Mouse (Mus musculus) heart, postnatal 10 days (tissue): ENCODE data around the gene Plk5. TPM values are rescaled to one million over a fixed set of nuclear protein-coding genes. Genes with fewer than 3 reads are reported as not detected.
A peak's percentile ranks its signal among the peaks of the same experiment; 100 is the strongest.

Experiments
- DNase-seq, 2 experiments: peaks; one replicate each; pipeline ENCODE4 v3.0.0; 2021
- intact Hi-C: fragments of 180-260 bp; cut with DNase I; formaldehyde crosslinking; loops from one replicate; pipeline ENCODE4 v1.15.1; 2025
- total RNA-seq, 2 experiments: library from RNA; stranded (reverse); gene quantifications; 2 replicates each; pipeline ENCODE4 v1.2.3; 2021

The Plk5 gene
- total RNA-seq, 2 experiments from 2014 or later: 0.25 TPM; not detected in 1

GRCm38 (mm10) chr10:80351896-80352295, 4.4 kb upstream of the Plk5 start:
- DNase-seq: no peak
- intact Hi-C loops: no loop called here

- intact Hi-C loops: no loop called here
- DNase-seq: no peak
Measured at GRCm38 (mm10) chr10:80352727-80353126, 3.5 kb upstream of the Plk5 start.

GRCm38 (mm10) chr10:80355431-80355830, 828 bp upstream of the Plk5 start:
- DNase-seq: no peak
- intact Hi-C loops: no loop called here

DNA sequence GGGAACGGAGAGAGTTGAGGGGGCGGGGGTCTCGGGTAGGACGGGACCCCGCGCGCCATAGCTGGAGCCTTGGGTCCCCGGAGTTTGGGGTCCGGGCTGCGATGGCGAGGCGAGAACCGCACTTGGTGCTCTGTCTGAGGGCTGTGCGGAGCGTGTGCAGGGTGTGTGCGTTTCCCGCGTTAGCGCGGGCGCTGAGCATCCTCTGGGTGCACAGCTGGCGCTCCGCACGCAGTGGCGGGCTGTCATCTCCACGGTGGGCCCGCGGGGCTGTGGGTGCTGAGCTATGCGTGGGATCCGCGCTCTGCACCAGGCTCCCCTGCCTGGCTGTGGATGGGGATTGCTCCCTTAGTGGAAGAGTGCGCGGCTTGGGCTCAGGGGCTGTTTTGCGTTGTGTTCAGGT, 478 bp downstream of the Plk5 start:
- intact Hi-C loops: no loop called here
- DNase-seq: no peak

GRCm38 (mm10) chr10:80357336-80357735, 1.1 kb downstream of the Plk5 start:
- intact Hi-C loops: no loop called here
- DNase-seq: no peak

- DNase-seq: peak in 1 of 2 experiments; percentile 22
- intact Hi-C loops: no loop called here
Measured at GRCm38 (mm10) chr10:80357994-80358639, 1.9 kb downstream of the Plk5 start.

DNA sequence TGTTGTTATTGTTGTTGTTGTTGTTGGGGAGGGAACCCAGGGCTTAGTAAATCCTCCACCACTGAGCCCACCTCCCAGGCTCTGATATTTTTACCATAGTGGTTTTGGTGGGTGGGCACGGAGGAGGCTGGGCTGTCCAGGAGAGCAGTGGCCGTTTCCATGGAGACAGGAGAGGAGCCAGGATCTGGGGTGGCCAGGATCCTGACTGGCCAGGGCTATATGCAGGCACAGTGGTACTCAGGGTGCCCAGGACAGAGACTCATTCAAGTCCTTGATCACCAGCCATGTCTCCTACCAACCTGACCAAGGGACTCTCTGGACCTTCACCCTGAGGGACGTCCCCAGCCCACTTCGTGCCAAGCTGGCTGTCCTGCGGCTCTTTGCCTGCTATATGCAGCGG, 7.5 kb downstream of the Plk5 start:
- no peak for DNase-seq
- intact Hi-C loops: no loop called here

DNA sequence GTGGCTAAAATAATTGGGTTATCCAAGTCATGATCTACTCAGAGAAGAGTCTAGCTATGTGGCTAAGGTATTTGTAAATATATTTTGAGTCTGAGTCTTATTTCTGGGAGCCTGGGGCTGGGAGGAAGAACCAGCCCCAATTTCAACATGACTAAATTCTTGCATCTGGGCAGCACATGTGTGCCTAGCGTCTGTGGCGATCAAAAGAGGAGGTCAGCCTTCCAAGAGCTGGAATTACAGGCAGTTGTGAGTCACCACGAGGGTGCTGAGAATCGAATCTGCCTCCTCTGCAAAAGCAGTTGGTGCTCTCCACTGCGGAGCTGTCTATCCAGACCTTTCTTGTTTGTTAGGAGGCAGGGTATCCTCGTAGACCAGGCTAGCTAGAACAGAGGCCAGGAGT, 9.5 kb downstream of the Plk5 start:
- DNase-seq: no peak
- intact Hi-C loops: no loop called here

GRCm38 (mm10) chr10:80367954-80368353, 11.7 kb downstream of the Plk5 start:
- no peak for DNase-seq
- intact Hi-C loops: no loop called here

DNA sequence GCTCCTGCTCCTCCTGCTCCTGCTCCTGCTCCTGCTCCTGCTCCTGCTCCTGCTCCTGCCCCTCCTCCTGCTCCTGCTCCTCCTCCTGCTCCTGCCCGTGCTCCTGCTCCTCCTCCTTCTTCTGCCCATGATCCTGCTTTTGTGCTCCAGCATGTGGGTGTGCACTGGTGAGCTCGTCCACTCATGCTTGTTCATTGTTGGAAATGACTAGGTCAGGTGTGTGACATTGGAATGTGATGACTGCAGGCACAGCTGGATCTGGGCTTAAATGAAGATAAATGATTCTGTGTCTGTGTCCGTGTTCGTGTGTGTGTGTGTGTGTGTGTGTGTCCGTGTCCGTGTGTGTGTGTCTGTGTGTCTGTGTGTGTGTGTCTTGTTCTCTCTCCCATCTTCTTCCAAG, 12.1 kb downstream of the Plk5 start:
- no peak for DNase-seq
- intact Hi-C loops: no loop called here

GRCm38 (mm10) chr10:80369995-80370747, 13.9 kb downstream of the Plk5 start:
- no peak for DNase-seq
- intact Hi-C loops: loop anchor here (5.0 kb wide), 1 partner anchor 193 kb away; the partner anchor contains the start of gene Efna2

DNA sequence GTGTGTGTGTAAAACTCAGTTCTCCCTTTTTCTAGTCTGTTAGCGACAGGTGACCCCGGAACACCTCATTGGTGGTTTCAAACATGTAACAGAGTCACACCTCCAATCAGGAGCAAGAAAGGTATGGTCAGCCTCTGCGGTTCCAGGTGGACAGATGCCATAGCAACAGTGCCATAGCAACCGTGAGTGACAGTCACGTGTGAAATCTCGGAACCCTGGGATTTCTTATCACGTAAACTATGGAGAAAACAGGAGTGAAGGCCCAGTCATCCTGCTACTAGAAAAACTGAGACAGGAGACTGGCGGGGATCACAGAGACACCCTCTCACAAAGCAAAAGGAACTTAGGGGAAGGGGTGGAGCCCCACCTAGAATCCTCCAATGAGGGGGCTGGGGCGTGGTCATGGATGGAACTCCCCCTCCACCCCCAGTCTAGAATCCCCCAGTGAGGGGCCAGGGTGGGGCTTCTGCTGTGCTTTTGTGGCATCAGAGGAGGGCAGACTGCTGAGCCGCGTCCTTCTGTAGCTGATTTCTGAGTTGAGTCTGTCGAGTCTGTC, 15.2 kb downstream of the Plk5 start:
- peak in 1 of 2 experiments; percentile 49 for DNase-seq
- intact Hi-C loops: loop anchor here (5.0 kb wide), 1 partner anchor 194 kb away; the partner anchor contains the start of gene Efna2

DNA sequence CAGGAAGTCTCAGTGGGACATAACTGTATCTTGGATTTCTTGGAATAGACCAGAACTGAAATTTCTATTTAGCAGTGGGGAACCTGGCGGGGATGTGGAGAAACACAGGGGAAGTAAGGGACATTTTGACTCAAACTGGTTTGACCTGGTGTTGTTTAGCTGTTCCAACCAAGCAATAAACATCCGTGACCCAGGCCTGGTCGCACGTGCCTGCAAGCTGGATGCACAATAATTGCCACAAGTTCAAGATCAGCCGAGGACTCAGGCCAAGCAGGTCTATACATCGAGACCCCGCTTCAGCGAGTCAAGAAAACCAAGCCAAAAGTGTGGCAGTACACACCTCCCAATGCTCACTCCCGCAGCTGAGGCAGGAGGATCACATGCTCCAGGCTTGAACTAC, 15.7 kb downstream of the Plk5 start:
- intact Hi-C loops: loop anchor here (5.0 kb wide), 1 partner anchor 195 kb away; the partner anchor contains the start of gene Efna2
- no peak for DNase-seq

- intact Hi-C loops: loop anchor here (5.0 kb wide), 1 partner anchor 195 kb away; the partner anchor contains the start of gene Efna2
- no peak for DNase-seq
Measured at GRCm38 (mm10) chr10:80372706-80373105, 16.4 kb downstream of the Plk5 start.

- intact Hi-C loops: loop anchor here (1.0 to 5.0 kb wide), 4 partner anchors 24 to 197 kb away; partner anchors contain the start of genes Apc2 and Efna2
- peak; percentile 82 to 90 for DNase-seq
Measured at GRCm38 (mm10) chr10:80374063-80374462, 17.8 kb downstream of the Plk5 start.

- peak; percentile 93 to 97 for DNase-seq
- intact Hi-C loops: loop anchor here (2.0 to 5.0 kb wide), 2 partner anchors 69 to 131 kb away; no protein-coding TSS in a partner anchor
Measured at GRCm38 (mm10) chr10:80376160-80376559, 19.9 kb downstream of the Plk5 start.

DNA sequence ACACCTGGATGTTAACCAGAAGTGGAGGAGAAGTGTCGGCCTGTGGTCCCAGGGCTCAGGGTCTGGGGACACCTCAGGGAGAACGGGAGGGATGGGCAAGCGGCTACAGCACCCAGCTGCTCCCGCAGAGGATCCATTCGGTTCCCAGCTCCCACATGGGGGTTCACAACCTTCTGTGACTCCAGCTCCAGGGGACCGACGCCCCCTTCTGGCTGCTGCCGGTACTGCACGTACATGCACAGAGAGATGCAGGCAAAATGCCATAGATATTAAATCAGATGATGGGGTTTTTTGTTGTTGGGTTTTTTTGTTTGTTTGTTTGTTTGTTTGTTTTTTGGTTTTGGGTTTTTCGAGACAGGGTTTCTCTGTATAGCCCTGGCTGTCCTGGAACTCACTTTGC, 21.5 kb downstream of the Plk5 start:
- no peak for DNase-seq
- intact Hi-C loops: loop anchor here (2.0 to 5.0 kb wide), 2 partner anchors 67 to 130 kb away; no protein-coding TSS in a partner anchor

GRCm38 (mm10) chr10:80382641-80383365, 26.5 kb downstream of the Plk5 start:
- DNase-seq: no peak
- intact Hi-C loops: no loop called here

GRCm38 (mm10) chr10:80383431-80383830, 27.2 kb downstream of the Plk5 start:
- intact Hi-C loops: no loop called here

GRCm38 (mm10) chr10:80384115-80384639, 27.9 kb downstream of the Plk5 start:
- no peak for DNase-seq
- intact Hi-C loops: no loop called here

More at GRCm38 (mm10) chr10:80383431-80383830, 27.2 kb downstream of the Plk5 start:
- DNase-seq: no peak
